Mouse (Mus musculus) layer of hippocampus, adult 11-12 months (tissue): Measurements from ENCODE around the gene Tmem135.

ENCODE experiments used
- DNase-seq: peaks from one replicate; pipeline ENCODE4 v3.0.0; 2022; ENCODE audit warnings: low spot score

Gene Tmem135

DNA sequence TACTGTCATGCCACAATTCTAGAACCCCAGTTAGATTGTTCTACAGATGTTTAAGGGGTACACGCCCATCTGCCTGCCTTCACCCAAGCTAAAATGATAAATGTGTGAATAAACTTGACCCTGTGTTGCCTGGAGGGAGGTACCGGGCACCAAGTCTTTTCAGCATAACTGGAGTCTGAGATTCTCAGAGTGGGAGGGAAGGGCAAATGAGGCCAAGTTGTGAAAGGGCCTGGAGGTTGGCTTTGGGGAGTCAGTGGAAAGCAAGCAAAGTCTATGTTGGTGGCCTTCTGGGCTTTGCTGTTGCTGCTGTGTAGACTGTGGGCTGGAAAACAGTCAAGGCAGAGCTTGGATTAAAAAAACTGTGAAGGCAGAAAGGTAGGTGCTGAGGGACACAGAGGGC is 13.7 kb upstream of the Tmem135 start:
- no peak for DNase-seq

DNA sequence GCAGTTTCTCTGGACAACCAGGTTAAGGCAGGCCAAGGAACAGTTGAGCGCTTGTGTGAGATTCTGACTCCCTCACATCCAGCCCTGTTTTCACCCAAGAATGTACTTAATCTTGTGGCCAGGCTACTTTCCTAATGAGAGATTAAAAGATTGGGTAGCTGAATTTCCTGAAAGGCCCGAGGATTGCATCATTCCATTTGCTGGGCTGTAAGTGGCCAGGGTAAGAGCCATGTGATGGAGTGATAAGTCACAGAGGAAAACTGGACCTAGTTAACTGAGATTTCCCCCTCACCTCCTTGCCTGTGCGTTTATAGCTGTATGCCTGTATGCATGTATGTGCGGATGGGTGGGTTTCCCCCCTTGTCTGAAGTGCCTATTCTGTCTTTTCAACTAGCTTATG is 12.0 kb upstream of the Tmem135 start:
- DNase-seq = no peak

DNA sequence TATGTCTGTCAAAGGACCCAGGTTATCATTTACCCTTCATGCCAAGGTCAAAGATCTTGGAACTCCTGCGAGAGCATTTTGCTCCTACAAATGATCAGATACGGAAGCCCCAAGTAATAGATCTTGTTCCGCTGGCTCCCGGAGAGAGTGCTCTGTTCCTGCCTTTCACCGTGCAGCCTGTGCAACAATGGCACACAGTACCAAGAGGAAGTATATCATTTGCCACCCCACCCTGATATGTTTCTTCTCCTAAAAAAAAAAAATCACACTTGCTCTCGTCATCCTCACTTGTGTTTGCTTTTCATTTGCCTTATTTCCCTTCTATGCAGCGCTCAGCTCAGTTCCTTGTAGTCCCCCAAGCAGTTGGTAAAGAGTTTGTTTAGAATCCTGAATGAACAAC is 8.1 kb upstream of the Tmem135 start:
- no peak for DNase-seq

DNA sequence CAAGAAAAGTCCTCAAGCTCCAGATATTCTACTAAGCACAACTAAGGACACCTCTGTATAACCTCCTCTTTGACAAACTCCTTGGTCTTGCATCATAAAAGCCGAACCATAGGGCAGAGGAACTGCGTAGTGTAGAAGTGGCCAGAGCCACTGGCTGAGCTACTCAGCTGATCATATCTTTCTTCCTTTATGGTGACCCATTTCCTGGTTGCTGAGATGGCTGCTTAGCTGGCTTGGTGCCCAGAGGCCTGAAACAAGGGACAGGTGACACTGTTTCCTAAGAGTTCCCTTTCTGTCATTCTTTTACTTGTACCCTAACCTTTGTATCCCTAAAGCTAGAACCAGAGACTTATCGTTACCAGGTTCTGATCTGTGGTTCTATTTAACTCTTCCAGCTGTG is 7.3 kb upstream of the Tmem135 start:
- DNase-seq = no peak

DNA sequence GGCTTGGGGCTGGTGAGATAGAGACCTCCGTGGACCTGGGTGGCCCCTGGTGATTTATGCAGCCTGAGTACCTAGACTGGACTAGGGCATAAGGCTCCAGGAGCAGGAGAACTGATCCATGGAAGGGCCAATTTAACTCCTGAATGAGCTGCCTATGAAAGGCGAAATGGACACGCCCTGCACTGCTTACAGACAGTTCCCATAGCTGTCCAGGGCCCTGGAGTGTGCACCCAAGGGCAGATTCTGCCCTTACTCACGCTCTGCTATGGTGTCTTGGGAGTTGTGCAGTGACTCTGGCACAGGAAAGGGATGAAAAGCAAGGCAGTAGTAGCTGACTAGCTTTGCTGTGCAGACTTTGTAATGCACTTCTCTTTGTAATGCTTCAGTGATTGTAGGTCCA is 6.3 kb upstream of the Tmem135 start:
- DNase-seq = no peak

DNA sequence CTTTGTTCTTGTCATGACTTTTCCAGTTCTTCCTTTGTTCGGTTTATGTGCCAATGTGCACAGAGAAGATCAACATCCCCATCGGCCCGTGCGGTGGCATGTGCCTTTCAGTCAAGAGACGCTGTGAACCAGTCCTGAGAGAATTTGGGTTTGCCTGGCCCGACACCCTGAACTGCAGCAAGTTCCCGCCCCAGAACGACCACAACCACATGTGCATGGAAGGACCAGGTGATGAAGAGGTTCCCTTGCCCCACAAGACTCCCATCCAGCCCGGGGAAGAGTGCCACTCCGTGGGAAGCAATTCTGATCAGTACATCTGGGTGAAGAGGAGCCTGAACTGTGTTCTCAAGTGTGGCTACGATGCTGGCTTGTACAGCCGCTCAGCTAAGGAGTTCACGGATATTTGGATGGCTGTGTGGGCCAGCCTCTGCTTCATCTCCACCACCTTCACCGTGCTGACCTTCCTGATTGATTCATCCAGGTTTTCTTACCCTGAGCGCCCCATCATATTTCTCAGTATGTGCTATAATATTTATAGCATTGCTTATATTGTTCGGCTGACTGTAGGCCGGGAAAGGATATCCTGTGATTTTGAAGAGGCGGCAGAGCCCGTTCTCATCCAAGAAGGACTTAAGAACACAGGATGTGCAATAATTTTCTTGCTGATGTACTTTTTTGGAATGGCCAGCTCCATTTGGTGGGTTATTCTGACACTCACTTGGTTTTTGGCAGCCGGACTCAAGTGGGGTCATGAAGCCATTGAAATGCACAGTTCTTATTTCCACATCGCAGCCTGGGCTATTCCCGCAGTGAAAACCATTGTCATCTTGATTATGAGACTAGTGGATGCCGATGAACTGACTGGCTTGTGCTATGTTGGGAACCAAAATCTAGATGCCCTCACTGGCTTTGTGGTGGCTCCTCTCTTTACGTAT is 3.3 kb upstream of the Tmem135 start:
- no peak for DNase-seq

DNA sequence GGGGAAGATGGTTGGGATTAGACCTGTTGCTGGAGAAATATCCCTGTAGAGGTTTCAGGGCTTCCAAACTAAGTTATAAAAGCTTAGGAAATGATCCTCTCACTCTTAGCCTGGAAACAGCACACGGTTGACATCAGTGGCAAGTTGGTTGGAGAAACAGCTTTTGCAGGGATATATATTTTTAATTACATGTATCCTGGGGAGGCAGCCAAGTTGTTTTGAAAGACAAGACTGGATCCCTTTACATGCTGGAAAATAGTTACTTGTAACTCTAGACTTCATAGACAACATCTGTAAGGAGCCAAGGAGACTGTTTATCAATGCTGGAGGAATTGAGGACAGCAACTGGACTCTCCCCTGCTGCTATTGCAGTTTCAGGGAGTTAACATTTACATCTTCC is 2.0 kb upstream of the Tmem135 start:
- DNase-seq = no peak

DNA sequence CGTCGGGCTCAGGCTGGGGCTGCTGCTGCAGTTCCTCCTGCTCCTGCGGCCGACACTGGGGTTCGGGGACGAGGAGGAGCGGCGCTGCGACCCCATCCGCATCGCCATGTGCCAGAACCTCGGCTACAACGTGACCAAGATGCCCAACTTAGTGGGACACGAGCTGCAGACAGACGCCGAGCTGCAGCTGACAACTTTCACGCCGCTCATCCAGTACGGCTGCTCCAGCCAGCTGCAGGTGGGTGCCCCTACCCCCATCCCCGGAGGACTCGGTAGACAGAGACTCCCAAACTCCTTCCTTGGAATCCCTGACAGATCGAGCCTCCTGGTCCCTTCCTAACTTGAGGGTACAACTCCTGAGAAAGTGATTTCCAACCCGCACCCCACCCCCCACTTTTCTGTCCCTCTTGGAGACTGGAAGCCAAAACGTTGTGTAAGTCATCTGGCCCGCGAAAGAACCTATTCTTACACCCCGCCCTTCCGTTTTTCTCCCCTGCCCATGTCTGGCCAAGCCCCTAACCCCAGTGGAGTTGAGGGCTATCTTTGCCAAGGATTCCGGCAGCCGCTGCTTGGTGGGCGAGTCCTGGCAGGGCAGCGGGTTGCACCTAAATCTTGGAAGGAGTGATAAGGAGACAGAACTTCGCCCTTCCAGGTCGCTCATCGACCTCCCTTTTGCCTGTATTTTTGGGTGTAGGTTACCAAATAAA is 865 bp upstream of the Tmem135 start:
- no peak for DNase-seq

DNA sequence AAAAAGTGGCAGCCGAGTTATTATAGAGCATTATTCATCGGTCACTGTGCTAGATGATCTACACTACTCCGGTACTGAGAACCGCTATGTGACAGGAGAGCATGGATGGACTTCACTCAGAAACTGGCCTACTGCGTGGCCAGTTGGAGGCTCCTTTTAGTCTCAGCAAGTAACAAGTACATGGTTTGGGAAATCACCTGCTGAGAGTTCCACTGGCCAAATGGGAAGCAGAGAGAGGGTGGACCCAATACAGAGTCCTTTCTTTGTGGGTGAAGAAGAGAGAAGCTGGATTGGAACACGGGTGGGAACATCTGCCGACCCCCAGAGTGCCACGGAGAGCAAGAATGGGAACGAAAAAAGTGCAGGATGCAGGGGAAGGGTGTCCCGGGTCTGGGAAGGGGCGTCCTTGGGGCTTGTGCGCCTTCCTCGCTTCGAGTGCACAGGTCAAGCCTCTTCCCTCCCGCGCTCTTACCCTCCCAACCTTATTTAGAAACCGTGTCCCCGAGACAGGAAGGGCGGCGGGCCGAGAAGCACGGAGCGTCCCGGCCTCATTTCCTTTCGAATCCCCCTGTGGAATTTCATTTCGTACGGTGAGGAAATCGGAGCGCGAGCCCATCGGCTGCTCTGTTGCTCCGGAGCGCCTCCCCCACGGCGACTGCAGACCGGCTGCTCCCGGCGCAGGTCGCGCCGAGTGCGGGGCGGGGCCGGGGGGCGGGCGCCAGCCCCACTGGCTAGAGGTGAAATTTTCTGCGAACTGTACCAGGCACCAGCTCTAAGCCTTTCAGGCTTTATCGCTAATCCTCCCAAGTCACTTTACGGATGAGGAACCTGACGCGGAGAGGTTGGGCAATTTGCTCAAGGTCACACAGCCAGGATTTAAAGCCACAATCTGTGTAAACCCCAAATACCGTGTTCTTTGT is 709 bp downstream of the Tmem135 start:
- DNase-seq = peak; percentile 44

DNA sequence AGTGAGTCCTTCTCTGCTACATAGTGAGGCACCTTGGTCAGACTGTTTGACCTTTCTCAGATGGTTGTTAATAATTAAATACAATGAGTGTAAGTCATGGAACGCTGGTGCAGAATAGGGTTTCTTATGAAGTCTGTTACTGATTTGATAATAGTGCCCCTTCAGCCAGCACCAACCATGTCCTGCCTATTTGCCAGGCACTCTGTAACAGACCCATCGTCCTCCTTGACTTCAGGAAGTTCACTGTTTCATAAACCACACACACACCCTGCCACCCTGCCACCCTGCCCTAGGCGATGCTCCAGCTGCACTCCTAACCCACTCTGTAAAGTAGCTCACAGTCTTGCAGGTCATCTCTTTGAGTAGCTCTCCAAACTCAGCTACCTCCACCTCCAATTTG is 2.1 kb downstream of the Tmem135 start:
- DNase-seq = no peak

DNA sequence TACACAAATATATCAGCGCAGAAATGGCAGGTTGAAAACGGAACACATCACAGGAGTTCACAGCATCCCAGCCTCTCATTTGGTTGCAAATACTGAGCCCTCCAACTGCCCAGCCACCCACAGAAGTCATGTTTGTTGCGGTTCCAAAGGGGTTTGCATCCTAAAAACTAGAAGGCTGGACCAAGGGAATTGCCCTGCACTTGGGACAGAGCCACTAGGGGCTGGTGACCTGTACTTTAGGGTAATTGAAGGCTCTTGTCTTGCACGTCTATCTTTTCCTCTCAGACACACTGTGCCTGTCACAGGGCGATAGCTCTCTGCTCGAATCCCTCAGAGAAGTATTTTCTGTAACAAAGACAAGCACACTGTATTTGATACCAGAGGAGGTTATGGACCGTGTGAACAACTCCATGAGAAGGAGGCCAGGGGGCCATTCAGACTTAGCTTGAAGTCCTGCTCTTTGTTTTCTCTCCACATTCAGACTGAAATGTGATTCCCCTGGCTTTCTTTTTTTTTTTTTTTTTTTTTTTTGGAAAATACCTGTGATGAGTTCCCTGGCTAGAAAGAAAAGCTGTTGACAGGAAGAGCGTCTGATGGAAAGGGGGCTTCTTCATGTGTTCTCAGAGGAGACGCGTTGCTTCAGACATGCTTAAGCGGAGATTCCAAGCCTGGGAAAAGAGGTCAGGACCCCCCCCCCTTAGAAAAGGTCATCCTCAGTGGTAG is 2.7 kb downstream of the Tmem135 start:
- DNase-seq = no peak

DNA sequence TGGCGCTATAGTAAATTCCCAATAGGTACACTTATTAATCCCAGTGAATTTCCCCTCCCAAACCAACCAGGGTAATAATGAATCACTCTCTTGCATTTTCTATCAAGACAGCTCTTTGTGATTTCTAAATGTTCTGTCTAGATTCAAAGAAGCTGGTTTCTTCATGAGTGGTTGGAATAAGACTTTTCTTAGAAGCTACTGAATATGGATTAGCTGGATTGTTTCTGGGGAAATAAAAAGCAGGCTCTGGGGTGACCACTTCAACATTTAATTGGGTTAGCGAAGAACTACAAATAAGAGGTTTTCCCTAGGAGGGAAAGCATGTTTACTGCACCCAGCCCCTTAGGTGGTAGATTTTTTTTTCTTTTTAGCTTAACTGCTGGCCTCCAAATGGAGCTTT is 3.3 kb downstream of the Tmem135 start:
- no peak for DNase-seq

DNA sequence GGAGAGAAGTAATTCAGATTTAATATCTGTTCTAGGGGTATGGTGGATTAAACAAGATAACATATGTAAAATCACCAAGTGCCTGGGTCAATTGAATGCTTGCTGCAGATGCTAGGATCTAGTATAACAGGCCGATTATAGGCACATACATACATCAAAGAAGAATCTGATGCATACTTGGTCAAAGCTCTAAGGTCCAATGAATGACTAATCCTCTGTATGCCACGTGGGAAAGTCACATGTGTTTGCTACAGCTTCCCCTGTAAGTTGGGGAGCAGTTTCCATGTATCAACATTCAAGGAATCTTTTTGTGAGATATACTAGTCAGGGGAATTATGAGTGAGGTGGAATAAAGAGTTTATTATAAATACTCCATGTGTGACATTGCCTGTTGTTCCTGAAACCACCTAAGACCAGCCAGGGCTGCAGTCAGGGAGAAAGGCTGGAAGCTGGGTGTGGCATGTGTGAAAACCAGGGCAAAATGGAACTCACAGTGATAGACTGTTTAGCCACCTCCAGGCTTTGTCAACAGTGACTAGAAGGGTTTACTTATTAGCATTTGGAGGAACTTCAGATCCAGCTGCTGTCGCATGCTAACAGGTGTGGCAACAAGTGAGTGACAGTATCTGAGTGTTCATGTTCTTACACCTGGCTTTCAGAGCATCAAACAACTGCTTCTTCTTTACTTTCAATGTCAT is 6.0 kb downstream of the Tmem135 start:
- no peak for DNase-seq

DNA sequence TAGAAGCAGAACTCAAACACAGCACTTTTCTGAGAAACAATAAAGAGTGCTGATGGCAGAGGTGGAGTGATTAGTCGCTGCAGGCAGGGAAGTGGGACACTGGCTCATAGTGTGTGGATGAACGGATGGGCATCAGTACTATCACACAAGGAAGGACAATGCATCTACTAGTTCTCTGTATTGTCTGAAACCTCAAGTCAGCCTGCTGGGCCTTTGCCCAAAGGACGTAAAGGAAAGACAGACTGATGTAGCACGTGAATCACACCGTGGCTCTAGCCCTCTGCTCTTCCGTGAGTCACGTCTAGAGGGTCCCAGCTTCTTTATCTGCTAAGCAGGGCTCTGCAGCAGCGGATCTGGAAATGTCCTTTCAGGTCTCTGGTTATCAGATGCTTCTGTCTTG is 7.6 kb downstream of the Tmem135 start:
- DNase-seq = no peak

DNA sequence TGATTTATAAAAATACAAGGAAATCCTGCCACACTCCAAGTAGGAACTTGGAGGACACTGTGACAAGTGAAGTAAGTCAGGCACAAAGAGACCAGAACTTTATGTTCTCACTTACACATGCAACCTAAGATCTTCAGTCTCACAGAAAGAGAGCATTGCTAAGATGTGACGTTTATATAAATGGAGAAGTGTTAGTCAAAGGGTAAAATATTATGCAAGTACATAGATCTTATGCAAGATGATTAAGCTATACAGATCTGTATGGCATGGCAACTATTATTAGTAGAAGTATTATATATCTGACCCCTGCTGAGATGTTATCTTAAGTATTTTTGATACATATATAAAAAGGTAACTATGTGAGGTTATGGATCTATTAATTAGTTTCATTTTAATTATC is 8.6 kb downstream of the Tmem135 start:
- no peak for DNase-seq

DNA sequence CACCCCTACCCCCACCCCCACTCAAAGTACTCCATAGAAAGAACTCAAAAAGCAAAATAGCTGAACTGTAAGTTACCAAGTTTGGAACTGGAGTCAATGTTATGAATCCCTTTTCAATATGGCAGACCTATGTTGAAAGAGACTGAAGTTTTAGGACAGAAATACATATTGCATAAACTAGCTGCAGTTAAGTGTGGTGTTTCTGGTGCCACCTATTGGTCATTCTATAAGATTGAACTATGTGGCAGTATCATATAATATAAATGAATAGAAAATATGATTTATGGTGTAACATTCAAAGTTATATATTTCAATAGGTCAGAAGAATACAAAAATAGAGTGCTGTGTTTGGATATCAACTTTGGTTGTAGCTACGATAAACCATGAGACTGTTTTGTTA is 11.2 kb downstream of the Tmem135 start:
- no peak for DNase-seq

DNA sequence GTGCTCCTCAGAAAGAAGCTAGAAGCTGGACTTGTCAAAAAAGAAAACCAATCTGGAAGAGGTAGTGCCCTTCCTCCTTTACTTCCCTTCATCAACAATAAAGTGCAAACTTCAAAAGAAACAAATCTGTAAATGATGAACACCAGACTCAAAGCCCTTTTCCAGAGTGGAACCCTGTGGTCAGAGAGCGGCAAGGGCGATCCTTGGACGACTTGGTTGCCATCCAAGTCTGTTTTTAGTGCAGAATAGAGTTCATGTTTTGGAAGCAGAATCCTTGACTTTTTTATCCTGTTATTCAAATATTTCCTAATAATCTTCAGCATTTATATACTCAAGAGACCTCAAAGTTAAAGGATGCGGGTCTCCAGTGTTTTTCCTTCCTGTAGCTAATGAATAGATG is 11.6 kb downstream of the Tmem135 start:
- no peak for DNase-seq

DNA sequence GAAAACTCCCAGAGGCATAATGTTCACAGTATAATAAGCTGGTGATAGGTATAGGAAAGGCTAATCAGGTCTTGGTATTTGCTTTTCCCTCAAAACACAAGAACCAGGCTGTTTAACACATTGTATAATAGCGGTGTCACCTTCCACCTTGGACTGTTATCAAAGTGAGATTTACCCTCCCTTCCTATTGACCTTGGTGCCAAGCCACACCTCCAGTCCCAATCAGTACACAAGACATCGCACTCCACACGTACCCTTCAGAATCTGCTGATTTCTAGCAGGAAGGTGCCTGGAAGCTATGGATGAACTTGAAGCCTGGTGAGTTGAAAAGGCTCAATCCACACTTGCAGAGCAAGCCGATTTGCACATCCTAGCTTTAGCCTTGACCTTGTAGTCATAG is 12.2 kb downstream of the Tmem135 start:
- DNase-seq = no peak

DNA sequence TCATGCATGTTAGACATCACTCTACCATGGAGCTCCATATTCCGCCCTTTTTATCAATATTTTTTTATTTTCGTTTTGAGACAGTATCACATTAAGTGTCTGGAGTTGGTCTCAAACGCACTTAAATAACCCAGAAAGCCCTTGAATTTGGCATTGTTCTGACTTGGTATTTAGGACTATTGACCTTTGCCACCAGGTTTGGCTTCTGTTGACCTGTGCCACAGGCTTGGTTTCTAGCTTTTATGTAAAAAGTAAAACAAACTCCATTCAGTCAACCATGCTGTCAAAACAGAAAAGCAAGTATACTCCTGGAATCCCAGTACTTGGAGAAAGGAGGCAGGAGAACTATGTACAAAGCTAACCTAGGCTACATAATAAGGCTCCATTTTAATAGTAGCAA is 12.7 kb downstream of the Tmem135 start:
- DNase-seq = no peak

DNA sequence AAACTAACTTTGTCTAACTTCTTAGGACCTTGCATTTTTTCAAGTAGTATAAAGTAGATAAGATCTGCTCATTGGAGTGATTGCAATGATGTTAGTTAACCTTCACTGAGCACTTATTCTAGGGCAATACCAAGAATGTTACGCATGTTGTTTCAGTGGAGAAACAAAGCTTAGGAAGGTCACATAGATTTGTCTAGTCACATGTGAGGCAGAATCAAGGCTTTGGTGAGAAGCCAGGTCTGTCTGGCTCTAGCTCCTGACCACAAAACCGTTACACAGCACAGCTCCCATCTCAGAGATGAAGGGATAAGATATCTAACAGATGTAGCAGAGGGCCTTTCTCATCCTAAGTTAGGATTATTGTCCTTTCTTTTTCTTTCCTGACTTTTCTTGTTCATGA is 13.4 kb downstream of the Tmem135 start:
- DNase-seq = no peak

DNA sequence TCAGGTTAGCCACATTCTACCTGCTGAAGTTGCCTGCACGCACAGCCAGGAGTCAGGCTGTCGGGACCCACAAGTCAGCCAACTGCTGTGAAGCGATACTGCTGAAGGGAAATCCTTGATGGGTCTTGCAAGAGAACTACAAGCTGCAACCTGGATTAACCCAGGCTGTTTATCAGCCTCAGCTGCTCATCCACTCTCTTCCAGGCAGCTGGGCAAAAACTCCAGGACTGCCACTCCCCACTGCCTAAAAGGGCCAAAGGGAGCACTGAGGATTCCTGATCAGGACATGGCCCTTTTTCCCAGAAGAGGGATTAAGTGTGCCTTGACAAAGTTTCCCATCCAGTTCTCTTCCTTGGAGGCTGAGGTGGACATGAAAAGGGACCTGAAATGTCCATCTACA is 15.0 kb downstream of the Tmem135 start:
- DNase-seq = no peak
